Mouse (Mus musculus) hindbrain, embryonic 15.5 days (tissue): ENCODE data around the gene Cd4. TPM values are rescaled to one million over a fixed set of nuclear protein-coding genes. Genes with fewer than 3 reads are reported as not detected.
"Not testable (repeated sequence)": the region's sequence is repeated elsewhere in the genome, so short reads cannot be mapped to it uniquely, and the experiment has no call there.

Source experiments
- ATAC-seq: fragments of 200-750 bp; cut with Nextera tagmentation; 2 replicates; pipeline ENCODE4 v1.8.0; 2017; ENCODE audit warnings: low read depth, moderate number of reproducible peaks, moderate TSS enrichment; ENCODE audit not compliant: low FRiP score
- H3K27ac ChIP-seq: fragments of 300-500 bp; sonication (generic); replicated peaks from 2 replicates; pipeline ENCODE4 v1.5.1; 2015; ENCODE audit warnings: mild to moderate bottlenecking, inconsistent platforms
- H3K27me3 ChIP-seq: fragments of 300-500 bp; sonication (generic); 2 replicates; pipeline ENCODE4 v1.6.1; 2015; ENCODE audit warnings: control low read depth, inconsistent platforms
- H3K36me3 ChIP-seq: fragments of 300-500 bp; sonication (generic); 2 replicates; pipeline ENCODE4 v1.6.1; 2015; ENCODE audit warnings: control low read depth, inconsistent platforms
- H3K4me1 ChIP-seq: fragments of 300-500 bp; sonication (generic); replicated peaks from 2 replicates; pipeline ENCODE4 v1.6.1; 2015; ENCODE audit warnings: control low read depth, inconsistent platforms
- H3K4me2 ChIP-seq: fragments of 300-500 bp; sonication (generic); 2 replicates; pipeline ENCODE4 v1.6.1; 2015; ENCODE audit warnings: moderate library complexity, mild to moderate bottlenecking, inconsistent platforms
- H3K4me3 ChIP-seq: fragments of 300-500 bp; sonication (generic); 2 replicates; pipeline ENCODE4 v1.5.1; 2015; ENCODE audit warnings: mild to moderate bottlenecking, inconsistent platforms
- H3K9ac ChIP-seq: fragments of 300-500 bp; sonication (generic); 2 replicates; pipeline ENCODE4 v1.6.1; 2015; ENCODE audit warnings: inconsistent platforms
- H3K9me3 ChIP-seq: fragments of 300-500 bp; sonication (generic); 2 replicates; pipeline ENCODE4 v1.6.1; 2016; ENCODE audit warnings: control low read depth, inconsistent platforms
- WGBS: fragments of 180-500 bp; shearing (Covaris S2); methylation state at CpG from one replicate; pipeline ENCODE4 v1.1.7; 2015; 5-methylcytosine and 5-hydroxymethylcytosine counted together
- polyA plus RNA-seq: library from polyadenylated mRNA; unstranded; fragments of >200 nt; fragmentation: Nextera tagmentation; extraction: Ambion mirVana; gene quantifications from 2 replicates; pipeline ENCODE4 v1.2.1, GENCODE M21; 2015

Gene Cd4
- polyA plus RNA-seq, 1 experiment from 2014 or later = 0.32 TPM

DNA sequence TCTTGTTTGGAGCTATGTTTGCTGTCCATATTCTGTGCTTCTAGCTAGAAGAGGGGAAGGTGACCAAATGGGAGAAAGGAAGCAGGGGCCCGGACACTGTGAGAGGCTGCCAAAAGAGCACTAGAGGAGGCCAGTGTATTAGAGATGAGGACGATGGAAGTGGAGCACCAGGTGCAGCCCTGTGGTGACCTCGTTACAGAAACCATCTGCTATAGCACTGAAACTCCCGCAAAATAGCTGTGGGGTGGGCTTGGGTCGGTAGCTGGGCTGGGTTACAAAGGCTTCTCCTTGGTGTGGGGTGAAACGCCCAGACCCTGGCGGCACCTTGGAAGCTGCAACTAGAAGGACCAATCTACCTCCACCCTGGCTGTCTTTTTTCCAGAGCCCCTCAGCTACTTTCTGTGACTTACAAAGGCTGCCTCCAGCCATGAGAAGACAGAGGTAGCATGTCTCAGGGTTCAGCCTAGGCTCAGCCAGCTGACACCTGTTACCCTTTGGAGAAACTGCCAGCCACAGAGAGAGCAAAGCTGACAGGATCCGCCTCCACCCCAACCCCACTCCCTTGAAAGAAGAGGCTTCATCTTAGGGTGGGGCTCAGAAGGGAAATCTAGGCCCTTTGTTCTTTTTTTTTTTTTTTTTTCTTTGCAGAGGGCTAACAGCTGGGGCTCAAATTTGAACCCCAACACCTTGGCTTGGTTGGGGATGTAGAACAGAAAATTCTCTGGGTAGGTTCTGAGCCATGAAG is 12.2 kb upstream of the Cd4 start:
- Histone ChIP-seq H3K9me3 (no peaks in the 10 kb centered on the region), H3K27ac (no peak overlapping the region), H3K4me1 (peaks cover 19% of the 10 kb centered on the region), H3K4me2 (no peak overlapping the region), H3K9ac (no peak overlapping the region), H3K4me3 (no peak overlapping the region), H3K36me3 (no peaks in the 10 kb centered on the region), H3K27me3 (no peaks in the 10 kb centered on the region)
- ATAC-seq = no peak
- WGBS = 51% methylated on average over 8 of the region's 8 CpGs

GRCm38 (mm10) chr6:124898359-124898758 is 10.3 kb upstream of the Cd4 start:
- no peak for ATAC-seq
- Histone ChIP-seq H3K9ac (no peak overlapping the region), H3K9me3 (no peaks in the 10 kb centered on the region), H3K27me3 (no peaks in the 10 kb centered on the region), H3K4me2 (no peak overlapping the region), H3K36me3 (no peaks in the 10 kb centered on the region), H3K27ac (no peak overlapping the region), H3K4me3 (no peak overlapping the region), H3K4me1 (peaks cover 2% of the 10 kb centered on the region)
- 30% methylated on average over 3 of the region's 3 CpGs for WGBS

DNA sequence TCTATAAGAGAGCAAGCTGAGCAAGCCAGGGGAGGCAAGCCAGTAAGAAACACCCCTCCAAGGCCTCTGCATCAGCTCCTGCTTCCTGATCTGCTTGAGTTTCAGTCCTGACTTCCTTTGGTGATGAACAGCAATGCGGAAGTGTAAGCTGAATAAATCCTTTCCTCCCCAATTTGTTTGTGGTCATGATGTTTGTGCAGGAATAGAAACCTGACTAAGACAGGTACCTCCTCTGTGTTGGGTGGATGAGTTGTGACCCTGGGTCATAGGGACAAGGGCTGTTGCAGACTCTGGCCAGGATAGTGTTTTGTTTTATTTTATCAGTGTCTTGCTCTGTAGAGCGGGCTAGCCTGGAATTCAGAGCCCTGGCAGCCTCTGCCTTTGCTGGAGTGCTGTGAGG is 6.1 kb upstream of the Cd4 start:
- WGBS = 88% methylated on average over 2 of the region's 2 CpGs

GRCm38 (mm10) chr6:124890997-124891396 is 3.0 kb upstream of the Cd4 start:
- Histone ChIP-seq H3K9me3 (no peaks in the 10 kb centered on the region), H3K27me3 (no peaks in the 10 kb centered on the region), H3K36me3 (no peaks in the 10 kb centered on the region), H3K4me2 (no peak overlapping the region), H3K4me3 (no peak overlapping the region), H3K9ac (no peak overlapping the region), H3K4me1 (no peaks in the 10 kb centered on the region), H3K27ac (no peak overlapping the region)
- WGBS = 64% methylated on average over 6 of the region's 6 CpGs
- ATAC-seq = no peak

More for the DNA sequence above, 6.1 kb upstream of the Cd4 start:
- H3K9me3 ChIP-seq, H3K4me3 ChIP-seq, H3K4me2 ChIP-seq, H3K4me1 ChIP-seq, H3K36me3 ChIP-seq, H3K9ac ChIP-seq, ATAC-seq, H3K27ac ChIP-seq, H3K27me3 ChIP-seq: not testable (repeated sequence)

GRCm38 (mm10) chr6:124888555-124889125 is 619 bp upstream of the Cd4 start:
- H3K9me3 ChIP-seq = no peaks in the 10 kb centered on the region
- no peaks in the 10 kb centered on the region for H3K27me3 ChIP-seq
- no peaks in the 10 kb centered on the region for H3K36me3 ChIP-seq
- 92% methylated on average over 6 of the region's 6 CpGs for WGBS
- no peak overlapping the region for H3K4me3 ChIP-seq
- ATAC-seq = no peak
- no peaks in the 10 kb centered on the region for H3K4me1 ChIP-seq
- H3K4me2 ChIP-seq = no peak overlapping the region
- H3K9ac ChIP-seq = no peak overlapping the region
- no peak overlapping the region for H3K27ac ChIP-seq

DNA sequence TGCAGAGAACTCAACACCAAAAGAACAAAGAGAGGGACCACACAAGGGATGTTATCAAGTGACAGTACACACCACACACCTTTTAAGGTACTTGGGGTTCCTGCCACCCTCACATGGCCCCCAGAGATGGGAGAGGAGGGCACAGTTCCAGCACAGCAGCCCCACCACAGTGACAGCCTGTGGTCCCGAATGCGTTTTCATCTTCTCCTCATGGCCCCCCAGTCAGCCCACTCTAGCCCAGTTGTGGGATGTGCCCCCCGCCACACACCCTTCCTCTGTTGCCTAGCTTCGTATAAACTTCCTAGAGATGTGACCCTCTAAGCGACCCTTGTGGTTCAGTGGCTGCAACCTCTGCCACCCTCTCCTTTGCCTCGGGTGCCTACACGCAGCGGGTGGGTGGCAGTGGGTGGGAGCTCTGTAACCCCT is 2.1 kb downstream of the Cd4 start:
- no peak for ATAC-seq
- H3K9ac ChIP-seq = no peak overlapping the region
- no peaks in the 10 kb centered on the region for H3K4me1 ChIP-seq
- no peak overlapping the region for H3K4me3 ChIP-seq
- no peaks in the 10 kb centered on the region for H3K9me3 ChIP-seq
- WGBS = 87% methylated on average over 8 of the region's 8 CpGs
- no peaks in the 10 kb centered on the region for H3K36me3 ChIP-seq
- no peaks in the 10 kb centered on the region for H3K27me3 ChIP-seq
- H3K4me2 ChIP-seq = no peak overlapping the region
- H3K27ac ChIP-seq = no peak overlapping the region

GRCm38 (mm10) chr6:124884714-124885500 is 3.1 kb downstream of the Cd4 start:
- WGBS = 66% methylated on average over 10 of the region's 10 CpGs
- Histone ChIP-seq H3K27ac (no peak overlapping the region), H3K36me3 (no peaks in the 10 kb centered on the region), H3K27me3 (no peaks in the 10 kb centered on the region), H3K4me3 (no peak overlapping the region), H3K4me2 (no peak overlapping the region), H3K4me1 (no peaks in the 10 kb centered on the region), H3K9ac (no peak overlapping the region), H3K9me3 (no peaks in the 10 kb centered on the region)
- ATAC-seq = no peak

DNA sequence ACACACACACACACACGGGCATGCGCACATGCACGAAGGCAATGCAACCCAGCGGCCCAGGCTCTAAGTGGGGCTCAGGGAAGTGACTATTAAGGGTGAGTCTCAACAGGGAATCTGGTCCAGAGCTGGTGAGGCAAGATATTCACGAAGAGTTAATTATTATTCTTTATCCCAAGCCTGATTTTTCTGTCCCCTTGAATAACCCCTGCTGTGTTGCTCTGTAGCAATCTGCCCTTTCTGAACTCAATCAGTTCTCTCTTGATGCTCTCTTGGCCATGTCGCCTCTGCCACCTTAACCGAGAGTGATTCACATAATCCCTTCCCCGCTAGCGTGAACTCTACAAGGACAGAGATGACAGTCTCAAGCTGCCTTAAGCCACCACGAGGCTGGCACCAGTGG is 4.7 kb downstream of the Cd4 start:
- no peaks in the 10 kb centered on the region for H3K36me3 ChIP-seq
- ATAC-seq = no peak
- no peak overlapping the region for H3K27ac ChIP-seq
- H3K4me1 ChIP-seq = no peaks in the 10 kb centered on the region
- no peak overlapping the region for H3K4me2 ChIP-seq
- no peaks in the 10 kb centered on the region for H3K9me3 ChIP-seq
- H3K9ac ChIP-seq = no peak overlapping the region
- no peak overlapping the region for H3K4me3 ChIP-seq
- H3K27me3 ChIP-seq = no peaks in the 10 kb centered on the region
- 72% methylated on average over 10 of the region's 10 CpGs for WGBS

DNA sequence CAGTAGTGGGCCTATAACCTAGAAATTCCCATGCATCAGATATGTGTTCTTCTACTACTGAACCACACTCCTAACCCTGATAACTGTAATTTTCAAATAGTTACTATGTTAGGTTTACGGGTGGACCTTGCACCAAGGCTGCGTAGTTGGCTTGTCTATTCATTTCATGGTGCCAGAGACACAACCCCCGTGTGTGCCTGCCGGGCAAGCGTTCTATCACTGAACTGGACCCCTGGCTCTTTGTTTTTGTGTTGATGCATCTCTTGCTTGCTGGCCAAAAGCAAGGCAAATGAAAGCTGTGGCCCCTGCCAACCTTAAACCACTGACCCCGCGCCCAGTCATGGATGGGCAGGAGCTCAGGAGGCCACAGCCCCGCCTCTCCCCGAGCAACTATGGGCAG is 6.2 kb downstream of the Cd4 start:
- no peaks in the 10 kb centered on the region for H3K9me3 ChIP-seq
- H3K36me3 ChIP-seq = no peaks in the 10 kb centered on the region
- no peak overlapping the region for H3K4me2 ChIP-seq
- ATAC-seq = no peak
- no peaks in the 10 kb centered on the region for H3K4me1 ChIP-seq
- no peak overlapping the region for H3K4me3 ChIP-seq
- H3K9ac ChIP-seq = no peak overlapping the region
- 93% methylated on average over 9 of the region's 9 CpGs for WGBS
- H3K27ac ChIP-seq = no peak overlapping the region
- H3K27me3 ChIP-seq = no peaks in the 10 kb centered on the region

GRCm38 (mm10) chr6:124879390-124879789 is 8.6 kb downstream of the Cd4 start:
- no peak overlapping the region for H3K9ac ChIP-seq
- no peaks in the 10 kb centered on the region for H3K27me3 ChIP-seq
- no peaks in the 10 kb centered on the region for H3K4me1 ChIP-seq
- no peak overlapping the region for H3K27ac ChIP-seq
- WGBS = 74% methylated on average over 6 of the region's 6 CpGs
- H3K4me3 ChIP-seq = no peak overlapping the region
- H3K9me3 ChIP-seq = no peaks in the 10 kb centered on the region
- no peak for ATAC-seq
- H3K4me2 ChIP-seq = no peak overlapping the region
- H3K36me3 ChIP-seq = no peaks in the 10 kb centered on the region

GRCm38 (mm10) chr6:124874348-124874747 is 13.7 kb downstream of the Cd4 start:
- H3K4me1 ChIP-seq = no peaks in the 10 kb centered on the region
- H3K27me3 ChIP-seq = no peaks in the 10 kb centered on the region
- no peak overlapping the region for H3K4me3 ChIP-seq
- no peaks in the 10 kb centered on the region for H3K36me3 ChIP-seq
- no peak overlapping the region for H3K4me2 ChIP-seq
- ATAC-seq = no peak
- H3K9me3 ChIP-seq = no peaks in the 10 kb centered on the region
- H3K27ac ChIP-seq = no peak overlapping the region
- H3K9ac ChIP-seq = no peak overlapping the region
- 61% methylated on average over 2 of the region's 3 CpGs for whole genome bisulfite sequencing

GRCm38 (mm10) chr6:124866560-124866959 is 21.5 kb downstream of the Cd4 start:
- Histone ChIP-seq H3K36me3 (no peaks in the 10 kb centered on the region), H3K27me3 (no peaks in the 10 kb centered on the region), H3K4me3 (no peak overlapping the region), H3K4me2 (no peak overlapping the region), H3K9me3 (no peaks in the 10 kb centered on the region), H3K4me1 (peaks cover 40% of the 10 kb centered on the region), H3K9ac (no peak overlapping the region), H3K27ac (peak overlapping the region; percentile 98; the same call in 1 of the 2 replicates)
- ATAC-seq = no peak
- WGBS = 65% methylated on average over 6 of the region's 7 CpGs
